Mouse (Mus musculus) left cerebral cortex, postnatal 36 days (tissue): ENCODE results near the gene Ano6. TPM values are rescaled to one million over a fixed set of nuclear protein-coding genes. Genes with fewer than 3 reads are reported as not detected.

Experiments used
- DNase-seq, 2 experiments: peaks; one replicate each; pipeline ENCODE4 v3.0.0; 2021 to 2022; ENCODE audit warnings: low spot score in 2 of 2, mixed read lengths in 1 of 2
- intact Hi-C: fragments of 180-260 bp; cut with DNase I; formaldehyde crosslinking; loops from one replicate; pipeline ENCODE4 v1.15.1; 2025
- total RNA-seq, 2 experiments: library from RNA; stranded (reverse); gene quantifications; 2 replicates each; pipeline ENCODE4 v1.2.3; 2021

Ano6 gene
- total RNA-seq, 2 experiments from 2014 or later, result 17.9 to 22.9 TPM

GRCm38 (mm10) chr15:95904247-95904646, 113.6 kb downstream of the Ano6 start:
- DNase-seq, result no peak
- intact Hi-C loops, result no loop called here

GRCm38 (mm10) chr15:95906017-95906749, 115.5 kb downstream of the Ano6 start:
- intact Hi-C loops, result no loop called here
- DNase-seq, result no peak

- intact Hi-C loops, result no loop called here
- no peak for DNase-seq
Observed at GRCm38 (mm10) chr15:95906891-95907290, 116.2 kb downstream of the Ano6 start.

- DNase-seq, result peak; percentile 53 to 54
- intact Hi-C loops, result no loop called here
Observed at GRCm38 (mm10) chr15:95907337-95907736, 116.7 kb downstream of the Ano6 start.

GRCm38 (mm10) chr15:95907909-95908308, 117.3 kb downstream of the Ano6 start:
- intact Hi-C loops, result no loop called here
- no peak for DNase-seq

GRCm38 (mm10) chr15:95910099-95910780, 119.6 kb downstream of the Ano6 start:
- no peak for DNase-seq
- intact Hi-C loops, result no loop called here

GRCm38 (mm10) chr15:95914963-95915362, 124.3 kb downstream of the Ano6 start:
- intact Hi-C loops, result no loop called here
- DNase-seq, result no peak

- DNase-seq, result no peak
- intact Hi-C loops, result no loop called here
Observed at GRCm38 (mm10) chr15:95915477-95915876, 124.8 kb downstream of the Ano6 start.

GRCm38 (mm10) chr15:95917330-95917729, 126.7 kb downstream of the Ano6 start:
- DNase-seq, result no peak
- intact Hi-C loops, result no loop called here

GRCm38 (mm10) chr15:95920047-95920446, 129.4 kb downstream of the Ano6 start:
- peak in 1 of 2 experiments; percentile 14 for DNase-seq
- intact Hi-C loops, result no loop called here

GRCm38 (mm10) chr15:95921072-95921471, 130.4 kb downstream of the Ano6 start:
- no peak for DNase-seq
- intact Hi-C loops, result no loop called here

GRCm38 (mm10) chr15:95921639-95922038, 131.0 kb downstream of the Ano6 start:
- DNase-seq, result no peak
- intact Hi-C loops, result no loop called here

- intact Hi-C loops, result no loop called here
- no peak for DNase-seq
Observed at GRCm38 (mm10) chr15:95922558-95922957, 131.9 kb downstream of the Ano6 start.

GRCm38 (mm10) chr15:95925334-95925986, 134.8 kb downstream of the Ano6 start:
- intact Hi-C loops, result no loop called here
- DNase-seq, result no peak

- no peak for DNase-seq
- intact Hi-C loops, result no loop called here
Observed at GRCm38 (mm10) chr15:95929087-95929486, 138.4 kb downstream of the Ano6 start.

GRCm38 (mm10) chr15:95931013-95931775, 140.6 kb downstream of the Ano6 start:
- intact Hi-C loops, result loop anchor here (5.0 to 10.0 kb wide), 3 partner anchors 44 to 354 kb away; partner anchors contain the start of genes Ano6 and Arid2
- DNase-seq, result peak; percentile 57 to 60

- DNase-seq, result peak; percentile 66 to 74
- intact Hi-C loops, result loop anchor here (5.0 to 10.0 kb wide), 3 partner anchors 45 to 352 kb away; partner anchors contain the start of genes Ano6 and Arid2
Observed at GRCm38 (mm10) chr15:95932358-95932757, 141.7 kb downstream of the Ano6 start.

- DNase-seq, result peak; percentile 47 to 53
- intact Hi-C loops, result loop anchor here (10.0 kb wide), 2 partner anchors 140 to 350 kb away; partner anchors contain the start of genes Ano6 and Arid2
Observed at GRCm38 (mm10) chr15:95935141-95935540, 144.5 kb downstream of the Ano6 start.

- intact Hi-C loops, result loop anchor here (10.0 kb wide), 1 partner anchor 179 kb away; no protein-coding TSS in a partner anchor
Observed at GRCm38 (mm10) chr15:95943470-95943869, 152.8 kb downstream of the Ano6 start.

More at GRCm38 (mm10) chr15:95943470-95943869, 152.8 kb downstream of the Ano6 start:
- DNase-seq, result no peak
